Mouse (Mus musculus) heart, embryonic 16.5 days (tissue): ENCODE data around the gene Siglec1. TPM values are rescaled to one million over a fixed set of nuclear protein-coding genes. Genes with fewer than 3 reads are reported as not detected.

Experiments used
- ATAC-seq: fragments of 200-750 bp; cut with Nextera tagmentation; replicated peaks from 2 replicates; pipeline ENCODE4 v1.8.0; 2017; ENCODE audit warnings: moderate number of reproducible peaks; ENCODE audit not compliant: insufficient read depth, low FRiP score; ENCODE audit errors: extremely low read depth
- H3K27ac ChIP-seq: fragments of 300-500 bp; sonication (generic); 2 replicates; pipeline ENCODE4 v1.5.1; 2014; ENCODE audit warnings: mild to moderate bottlenecking, low read length, control low read depth, moderate library complexity
- H3K27me3 ChIP-seq: fragments of 300-500 bp; sonication (generic); 2 replicates; pipeline ENCODE4 v1.6.1; 2014; ENCODE audit warnings: low read length, mixed read lengths; ENCODE audit not compliant: control insufficient read depth, insufficient read depth
- H3K36me3 ChIP-seq: fragments of 300-500 bp; sonication (generic); 2 replicates; pipeline ENCODE4 v1.6.1; 2014; ENCODE audit not compliant: control insufficient read depth, insufficient read depth
- H3K4me1 ChIP-seq: fragments of 300-500 bp; sonication (generic); 2 replicates; pipeline ENCODE4 v1.6.1; 2014; ENCODE audit warnings: low read length, mixed read lengths; ENCODE audit not compliant: control insufficient read depth, insufficient read depth
- H3K4me2 ChIP-seq: fragments of 300-500 bp; sonication (generic); 2 replicates; pipeline ENCODE4 v1.6.1; 2014; ENCODE audit warnings: low read depth, mild to moderate bottlenecking, control low read depth, low read length
- H3K4me3 ChIP-seq: fragments of 300-500 bp; sonication (generic); 2 replicates; pipeline ENCODE4 v1.5.1; 2014; ENCODE audit warnings: mild to moderate bottlenecking, control low read depth, low read length
- H3K9ac ChIP-seq: fragments of 300-500 bp; sonication (generic); 2 replicates; pipeline ENCODE4 v1.6.1; 2014; ENCODE audit warnings: low read length, control low read depth
- H3K9me3 ChIP-seq: fragments of 300-500 bp; sonication (generic); replicated peaks from 2 replicates; pipeline ENCODE4 v1.6.1; 2016; ENCODE audit warnings: low read length; ENCODE audit not compliant: control insufficient read depth
- WGBS: fragments of 180-500 bp; shearing (Covaris S2); extraction: QIAGEN DNeasy Blood & Tissue Kit; methylation state at CpG from one replicate; pipeline ENCODE4 v1.1.7; 2014; 5-methylcytosine and 5-hydroxymethylcytosine counted together
- polyA plus RNA-seq: library from polyadenylated mRNA; unstranded; fragments of >200 nt; fragmentation: Nextera tagmentation; extraction: Ambion mirVana; gene quantifications from 2 replicates; pipeline ENCODE4 v1.2.1, GENCODE M21; 2015

The Siglec1 gene
- 0.46 and 0.49 TPM in 2 replicates for polyA plus RNA-seq

- Histone ChIP-seq H3K9me3 (no peaks in the 10 kb centered on the region), H3K27me3 (no peaks in the 10 kb centered on the region), H3K9ac (no peak within 1 kb of the TSS), H3K4me1 (no peaks in the 10 kb centered on the region), H3K27ac (no peak within 1 kb of the TSS), H3K36me3 (no peaks in the 10 kb centered on the region), H3K4me3 (no peak within 1 kb of the TSS), H3K4me2 (no peak within 1 kb of the TSS)
- 77% methylated on average over 11 of the region's 11 CpGs for WGBS
- no peak for ATAC-seq
Measured at GRCm38 (mm10) chr2:131086667-131087390, at the start of gene Siglec1. Gene Siglec1 (minus strand): TSS chr2:131086765.

- Histone ChIP-seq H3K36me3 (peaks cover 2% of the 10 kb centered on the region; the same call in 1 of the 2 replicates), H3K4me3 (no peak overlapping the region), H3K27me3 (no peaks in the 10 kb centered on the region), H3K4me2 (0 out of 2 replicates have a peak overlapping the region, but pooled peaks have one; percentile 10), H3K27ac (peak overlapping the region; percentile 78), H3K9me3 (no peaks in the 10 kb centered on the region), H3K4me1 (peaks cover 36% of the 10 kb centered on the region), H3K9ac (peak overlapping the region; percentile 33; the same call in 1 of the 2 replicates)
- ATAC-seq = peak; percentile 81
- WGBS = 18% methylated on average over 11 of the region's 11 CpGs
Measured at GRCm38 (mm10) chr2:131135521-131136139, 49.1 kb upstream of the Siglec1 start.

DNA sequence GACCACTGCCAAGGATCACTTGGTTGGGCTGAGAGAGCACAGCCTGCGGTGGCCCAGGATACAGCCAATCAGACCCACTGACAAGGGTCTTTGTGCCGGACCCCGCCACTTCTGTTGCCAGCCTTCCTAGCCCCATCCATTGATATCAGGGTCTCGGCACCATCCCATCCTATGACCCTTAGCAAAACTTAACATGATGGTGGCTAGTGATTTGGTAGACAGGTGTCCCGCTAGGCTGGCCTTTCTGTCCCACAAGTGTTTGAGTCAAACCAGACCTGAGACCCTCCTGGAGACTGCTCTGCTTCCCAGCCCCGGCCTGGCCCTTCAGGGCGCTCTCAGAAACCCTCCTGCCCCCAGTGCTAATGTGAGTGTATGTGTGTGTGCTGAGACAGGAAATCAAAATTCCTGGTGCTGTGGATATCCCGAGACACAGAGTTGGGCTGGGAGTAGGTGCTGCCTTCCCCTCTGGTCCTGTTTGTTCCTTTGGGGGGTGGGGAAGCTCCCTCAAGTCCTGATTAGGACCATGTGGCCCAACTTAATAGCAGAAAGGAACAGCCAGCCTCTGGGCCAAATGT lies 48.3 kb upstream of the Siglec1 start:
- no peak for ATAC-seq
- Histone ChIP-seq H3K27me3 (no peaks in the 10 kb centered on the region), H3K4me1 (peaks cover 30% of the 10 kb centered on the region), H3K4me3 (no peak overlapping the region), H3K9me3 (no peaks in the 10 kb centered on the region), H3K9ac (no peak overlapping the region; the same call in 1 of the 2 replicates), H3K4me2 (no peak overlapping the region), H3K36me3 (peaks cover 2% of the 10 kb centered on the region; the same call in 1 of the 2 replicates), H3K27ac (peak overlapping the region; percentile 78)
- WGBS = 73% methylated on average over 8 of the region's 8 CpGs

DNA sequence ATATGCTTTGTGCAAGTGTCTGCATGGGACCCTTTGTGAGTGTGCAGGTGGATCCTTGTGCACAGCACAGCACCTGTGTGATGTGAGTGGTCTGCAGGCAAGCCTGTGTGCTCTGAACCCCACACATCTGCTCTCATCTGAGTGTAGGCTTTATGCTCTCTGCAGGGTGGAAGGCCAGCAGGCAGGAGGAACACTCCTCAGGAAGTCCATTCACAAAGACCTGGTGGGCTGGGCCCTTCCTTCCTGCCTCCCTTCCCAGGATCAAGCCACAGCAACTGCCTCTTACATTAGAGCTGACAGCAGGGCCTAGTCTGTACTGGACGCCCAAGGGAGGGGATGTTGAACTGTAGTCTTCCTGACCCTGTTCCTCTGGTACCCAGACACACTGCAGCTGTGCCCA lies 47.8 kb upstream of the Siglec1 start:
- Histone ChIP-seq H3K36me3 (peaks cover 2% of the 10 kb centered on the region; the same call in 1 of the 2 replicates), H3K27ac (peak overlapping the region; percentile 78), H3K4me1 (peaks cover 27% of the 10 kb centered on the region), H3K4me3 (no peak overlapping the region), H3K9ac (no peak overlapping the region; the same call in 1 of the 2 replicates), H3K4me2 (no peak overlapping the region), H3K9me3 (no peaks in the 10 kb centered on the region), H3K27me3 (no peaks in the 10 kb centered on the region)
- 44% methylated on average over 1 of the region's 1 CpGs for WGBS
- ATAC-seq = peak; percentile 53

- no peak for ATAC-seq
- Histone ChIP-seq H3K4me1 (peaks cover 27% of the 10 kb centered on the region), H3K36me3 (0 out of 2 replicates have a peak, but pooled peaks cover 2% of the 10 kb centered on the region), H3K9ac (peak within 1 kb of the TSS; percentile 10; the same call in 1 of the 2 replicates), H3K4me3 (no peak within 1 kb of the TSS), H3K27ac (peak within 1 kb of the TSS; percentile 66), H3K27me3 (no peaks in the 10 kb centered on the region; the same call in 1 of the 2 replicates), H3K9me3 (no peaks in the 10 kb centered on the region), H3K4me2 (no peak within 1 kb of the TSS)
- WGBS = 77% methylated on average over 9 of the region's 9 CpGs
Measured at GRCm38 (mm10) chr2:131132930-131133547, 46.5 kb upstream of the Siglec1 start, which contains the start of gene Gm11037. Gene Gm11037 (plus strand): TSS chr2:131133497.

DNA sequence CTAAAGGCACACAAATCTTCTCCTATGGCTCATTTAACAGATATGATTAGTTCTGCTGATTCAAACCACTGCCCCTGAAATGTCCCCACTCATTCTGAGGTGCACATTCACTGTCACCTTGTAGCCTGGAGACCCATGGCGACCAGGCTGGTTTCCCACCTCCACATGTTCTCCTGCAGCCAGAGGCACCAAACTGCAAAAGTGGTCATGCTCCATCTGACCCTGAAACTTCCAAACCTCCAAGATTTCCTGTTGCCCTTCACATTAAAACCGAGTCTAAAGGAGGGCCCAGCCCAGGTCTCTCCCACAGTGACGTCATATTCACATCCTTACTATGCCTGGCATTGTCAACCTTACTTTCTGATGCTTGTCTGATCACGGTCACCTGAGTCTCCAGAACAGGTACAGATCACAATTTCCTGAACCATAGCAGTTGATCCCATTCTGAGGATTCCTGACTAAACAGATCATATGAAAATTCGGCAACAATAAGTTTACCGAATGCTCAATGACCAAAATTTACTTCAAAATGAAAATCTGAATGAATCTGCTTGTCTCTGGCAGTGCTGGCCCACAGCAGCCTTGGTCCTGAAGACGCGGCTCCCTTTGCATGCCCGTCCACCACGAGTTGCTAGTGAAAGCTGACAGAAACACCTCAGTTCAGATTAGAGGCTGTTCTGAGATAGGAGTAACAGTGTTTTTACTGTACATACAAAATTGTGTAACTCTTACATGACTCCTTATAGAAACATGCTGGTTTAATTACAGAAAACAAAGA lies 45.7 kb upstream of the Siglec1 start:
- WGBS = 65% methylated on average over 10 of the region's 10 CpGs
- H3K36me3 ChIP-seq = 0 out of 2 replicates have a peak, but pooled peaks cover 2% of the 10 kb centered on the region
- no peak for ATAC-seq
- H3K27me3 ChIP-seq = no peaks in the 10 kb centered on the region; the same call in 1 of the 2 replicates
- no peak overlapping the region for H3K27ac ChIP-seq
- peaks cover 32% of the 10 kb centered on the region for H3K4me1 ChIP-seq
- H3K4me2 ChIP-seq = no peak overlapping the region
- H3K9ac ChIP-seq = no peak overlapping the region
- no peaks in the 10 kb centered on the region for H3K9me3 ChIP-seq
- H3K4me3 ChIP-seq = no peak overlapping the region

DNA sequence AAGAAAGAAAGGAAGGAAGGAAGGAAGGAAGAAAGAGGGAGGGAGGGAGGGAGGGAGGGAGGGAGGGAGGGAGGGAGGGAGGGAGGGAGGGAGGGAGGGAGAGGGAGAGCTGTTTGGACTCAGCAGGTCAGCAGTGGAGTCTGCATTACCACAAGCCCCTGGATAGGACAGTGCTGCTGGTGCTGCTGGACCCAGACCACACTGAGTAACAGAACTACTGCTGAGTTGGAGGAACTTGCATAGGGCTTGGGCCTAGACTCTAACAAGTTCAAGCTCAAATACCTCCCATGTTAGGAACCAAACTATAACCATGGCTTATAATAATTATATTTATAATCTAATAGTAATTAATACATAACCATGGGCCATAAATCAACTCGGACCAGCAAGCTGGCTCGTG lies 44.3 kb upstream of the Siglec1 start:
- Histone ChIP-seq H3K9me3 (no peaks in the 10 kb centered on the region), H3K4me2 (no peak overlapping the region), H3K36me3 (0 out of 2 replicates have a peak, but pooled peaks cover 2% of the 10 kb centered on the region), H3K4me3 (no peak overlapping the region), H3K27ac (no peak overlapping the region), H3K27me3 (no peaks in the 10 kb centered on the region; the same call in 1 of the 2 replicates), H3K9ac (no peak overlapping the region), H3K4me1 (peaks cover 32% of the 10 kb centered on the region)
- no peak for ATAC-seq
- 91% methylated on average over 2 of the region's 2 CpGs for WGBS

DNA sequence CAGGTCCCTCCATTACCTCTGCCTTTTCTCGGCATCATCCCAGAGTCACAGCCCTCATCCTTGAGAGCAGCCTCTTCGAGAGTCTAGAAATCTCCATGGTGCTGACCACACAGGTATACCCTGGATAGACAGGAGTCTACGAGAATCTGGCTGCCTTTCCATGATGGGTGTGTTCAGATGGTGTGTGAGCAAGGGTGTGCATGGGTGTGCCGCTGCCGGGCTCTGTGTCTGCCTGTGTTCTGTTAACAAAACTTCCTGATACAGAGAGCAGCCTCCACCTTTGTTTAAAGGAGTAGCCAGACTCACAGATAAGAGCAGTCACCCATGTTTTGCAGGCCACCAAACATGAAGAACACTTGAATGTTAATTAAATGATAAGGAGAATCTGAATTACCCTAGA lies 43.3 kb upstream of the Siglec1 start:
- Histone ChIP-seq H3K4me3 (no peak overlapping the region), H3K9me3 (no peaks in the 10 kb centered on the region), H3K27me3 (no peaks in the 10 kb centered on the region; the same call in 1 of the 2 replicates), H3K4me1 (peaks cover 22% of the 10 kb centered on the region), H3K27ac (no peak overlapping the region), H3K4me2 (peak overlapping the region; percentile 89), H3K9ac (no peak overlapping the region), H3K36me3 (0 out of 2 replicates have a peak, but pooled peaks cover 2% of the 10 kb centered on the region)
- no peak for ATAC-seq
- WGBS = 54% methylated on average over 5 of the region's 5 CpGs
